Mouse (Mus musculus) megakaryocyte, embryonic 14.5 days (primary cell): ENCODE measurements around the gene 1700025G04Rik.

Source experiments
- FLI1 ChIP-seq: IDR thresholded peaks from 2 replicates; pipeline ENCODE4 v1.6.1; 2012; ENCODE audit warnings: low read length, inconsistent platforms, mixed read lengths
- GATA1 ChIP-seq: IDR thresholded peaks from 3 replicates; pipeline ENCODE4 v1.6.1; 2012; ENCODE audit warnings: mixed read lengths, low read length, inconsistent platforms, borderline replicate concordance

DNA sequence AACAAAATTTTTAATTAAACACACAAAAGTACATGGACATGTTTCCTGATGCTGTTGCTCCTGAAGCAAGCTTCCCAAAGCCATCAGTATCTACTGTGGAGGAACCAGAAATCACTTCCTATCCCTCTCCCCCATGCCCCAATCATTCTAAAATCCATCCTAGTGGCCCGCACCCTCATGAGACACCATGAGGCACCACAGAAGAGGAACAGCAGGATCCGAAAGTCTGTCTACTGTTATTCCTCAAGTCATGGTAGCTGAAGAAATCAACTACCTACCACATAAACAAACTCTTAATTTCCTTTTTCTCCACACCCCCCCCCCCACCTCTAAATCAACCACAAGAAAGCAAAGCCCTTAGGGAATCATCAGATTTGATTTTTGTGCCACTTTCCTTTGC lies 46.5 kb downstream of the 1700025G04Rik start:
- TF ChIP-seq GATA1 (no peak), FLI1 (no peak)
